Mouse (Mus musculus) leukemia stem cell, adult 10-12 weeks (primary cell): Measurements from ENCODE around the gene Ubxn2a. TPM values are rescaled to one million over a fixed set of nuclear protein-coding genes. Genes with fewer than 3 reads are reported as not detected.

ENCODE experiments used
- polyA plus RNA-seq: library from polyadenylated mRNA; stranded (reverse); fragments of >175 nt; gene quantifications from 2 replicates; pipeline ENCODE4 v1.2.3, GENCODE M21; 2012; ENCODE audit warnings: low replicate concordance

The Ubxn2a gene
- 3.0 and 21.0 TPM in 2 replicates for polyA plus RNA-seq

GRCm38 (mm10) chr12:4906951-4907906, at the start of gene Ubxn2a:
Gene Ubxn2a (minus strand): TSS chr12:4907705.

GRCm38 (mm10) chr12:4916994-4917804, 9.7 kb upstream of the Ubxn2a start, which contains the start of gene Atad2b:
Gene Atad2b (plus strand): TSS chr12:4917353.

GRCm38 (mm10) chr12:4874161-4874927, 33.2 kb downstream of the Ubxn2a start, which contains the start of gene Mfsd2b:
Gene Mfsd2b (minus strand): TSS chr12:4874359.

GRCm38 (mm10) chr12:4842890-4843597, 64.5 kb downstream of the Ubxn2a start, which contains the start of gene Wdcp:
Gene Wdcp (plus strand): TSS chr12:4843303.

GRCm38 (mm10) chr12:4841392-4841887, 66.1 kb downstream of the Ubxn2a start, which contains the start of gene Fkbp1b:
Gene Fkbp1b (minus strand): TSS chr12:4841591.

Other genes starting within 250 kb of the Ubxn2a start
- gene Fam228a, start 169.3 kb downstream of the Ubxn2a start, polyA plus RNA-seq = not detected in 2 replicates
- gene Pfn4, start 138.7 kb downstream of the Ubxn2a start, polyA plus RNA-seq = not detected in 2 replicates
- 0.55 and 0.60 TPM in 2 replicates for gene Fam228b, start 138.4 kb downstream of the Ubxn2a start, polyA plus RNA-seq
- gene Sf3b6, start 90.2 kb downstream of the Ubxn2a start, polyA plus RNA-seq = 0.87 and 4.3 TPM in 2 replicates
- 0.31 TPM in 1 of 2 replicates, not detected in the other for gene Fkbp1b, start 66.1 kb downstream of the Ubxn2a start, polyA plus RNA-seq
- 0.54 and 1.8 TPM in 2 replicates for gene Wdcp, start 64.4 kb downstream of the Ubxn2a start, polyA plus RNA-seq
- gene Mfsd2b, start 33.3 kb downstream of the Ubxn2a start, polyA plus RNA-seq = 148 and 238 TPM in 2 replicates
- gene Atad2b, start 9.6 kb upstream of the Ubxn2a start, polyA plus RNA-seq = 37.1 and 40.0 TPM in 2 replicates